Mouse (Mus musculus): ENCODE results near the gene Atl1.

The Atl1 gene

GRCm38 (mm10) chr12:69892371-69893251 lies at the start of gene Atl1, which contains the start of gene Map4k5:
Gene Atl1, plus strand, starts transcription at chr12:69892614.
Gene Map4k5, minus strand, starts transcription at chr12:69893200.
- DNase-seq = peak; percentile 89 to 91

DNA sequence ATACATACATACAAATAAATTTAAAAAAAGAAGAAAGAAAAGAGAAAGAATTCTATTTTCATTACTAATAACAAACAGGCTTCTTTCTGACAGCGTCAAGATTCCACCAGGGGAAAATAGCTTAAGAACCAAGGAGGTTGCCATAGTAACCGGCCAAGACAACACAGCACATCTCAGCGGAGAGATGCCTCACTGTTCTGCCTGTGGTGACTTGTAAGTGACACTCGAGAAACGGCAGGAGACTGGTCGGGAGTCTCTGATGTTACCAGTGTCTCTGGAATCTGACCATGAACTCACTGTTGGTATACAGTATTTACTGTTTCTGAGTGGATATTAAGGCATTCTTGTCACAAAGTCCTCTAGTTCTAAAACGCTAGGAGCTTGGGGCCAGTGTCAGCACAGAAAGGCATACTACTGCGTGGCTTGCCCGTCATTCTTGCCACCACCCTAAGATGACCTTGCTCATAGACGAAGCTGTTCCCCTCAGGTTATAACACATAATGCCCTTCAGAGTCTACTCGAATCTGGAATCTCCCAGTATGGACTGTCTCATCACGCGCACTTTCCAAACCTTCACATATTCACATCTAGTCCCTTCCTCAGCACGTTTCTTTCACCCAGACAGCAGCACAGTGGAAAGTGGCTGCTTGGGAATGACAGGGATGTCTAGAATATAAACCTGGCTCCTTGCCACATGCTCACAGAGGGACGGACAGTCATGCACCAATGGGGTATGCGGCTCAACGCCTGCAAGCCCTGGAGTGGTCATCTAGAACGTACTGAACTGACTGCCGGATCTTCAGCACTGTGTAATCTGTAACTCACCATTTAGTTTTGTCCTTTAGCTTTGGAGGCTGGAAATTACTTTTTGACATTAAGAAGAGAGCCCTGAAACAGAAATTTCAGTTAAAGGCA lies 48.6 kb upstream of the Atl1 start:
- DNase-seq = no peak

DNA sequence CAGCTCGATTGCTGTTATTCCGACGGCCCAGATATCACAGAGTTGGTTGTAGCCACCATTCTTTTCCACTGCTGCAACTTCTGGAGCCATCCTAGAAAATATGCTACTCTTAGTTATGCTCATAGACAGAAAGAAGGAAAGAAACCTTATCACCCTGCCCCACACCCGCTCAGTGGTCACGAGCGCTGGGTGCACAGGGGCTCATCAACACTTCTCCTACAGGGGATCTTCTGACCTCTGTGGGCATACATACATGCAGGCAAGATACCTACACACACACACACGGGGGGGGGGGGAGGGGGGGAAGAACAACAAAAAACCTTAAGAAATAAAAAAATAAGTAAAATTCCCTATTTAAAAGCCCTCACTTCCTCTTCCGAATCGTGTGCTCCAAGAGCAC lies 46.7 kb upstream of the Atl1 start:
- no peak for DNase-seq

- no peak for DNase-seq
Measured at GRCm38 (mm10) chr12:69846499-69846898, 45.9 kb upstream of the Atl1 start.

- DNase-seq = no peak
Measured at GRCm38 (mm10) chr12:69848083-69848878, 44.1 kb upstream of the Atl1 start.

- no peak for DNase-seq
Measured at GRCm38 (mm10) chr12:69852288-69852687, 40.1 kb upstream of the Atl1 start.

- peak; percentile 6 to 7 for DNase-seq
Measured at GRCm38 (mm10) chr12:69853387-69853786, 39.0 kb upstream of the Atl1 start.

- peak; percentile 21 to 25 for DNase-seq
Measured at GRCm38 (mm10) chr12:69853942-69854341, 38.5 kb upstream of the Atl1 start.

DNA sequence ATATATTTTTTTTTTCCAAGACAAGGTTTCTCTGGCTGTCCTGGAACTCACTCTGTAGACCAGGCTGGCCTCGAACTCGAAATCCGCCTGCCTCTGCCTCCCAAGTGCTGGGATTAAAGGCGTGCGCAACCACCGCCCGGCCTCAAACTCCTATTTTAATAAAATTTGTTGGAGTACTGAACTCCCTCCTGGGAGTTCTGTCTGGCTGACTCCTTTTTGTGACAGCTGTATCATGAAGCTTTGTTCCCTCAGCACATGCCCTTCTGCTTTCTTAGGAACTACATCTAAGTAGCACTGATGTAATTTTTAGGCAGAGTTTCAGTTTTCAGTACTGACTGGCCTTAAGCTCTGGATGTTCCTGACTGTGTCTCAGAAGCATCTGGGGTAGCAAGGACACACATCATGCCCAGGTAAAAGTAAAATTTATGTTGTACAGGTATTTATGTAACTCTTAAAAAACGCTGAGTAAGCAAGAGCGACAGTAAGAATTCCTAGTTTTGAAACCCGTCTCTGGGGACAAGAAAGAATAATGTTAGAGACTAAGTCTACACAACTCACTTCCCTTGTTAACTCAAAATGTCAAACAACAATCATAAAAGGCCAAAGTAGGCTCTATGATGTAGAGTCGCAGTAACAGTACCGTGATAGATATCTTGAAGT lies 36.6 kb upstream of the Atl1 start:
- no peak for DNase-seq

DNA sequence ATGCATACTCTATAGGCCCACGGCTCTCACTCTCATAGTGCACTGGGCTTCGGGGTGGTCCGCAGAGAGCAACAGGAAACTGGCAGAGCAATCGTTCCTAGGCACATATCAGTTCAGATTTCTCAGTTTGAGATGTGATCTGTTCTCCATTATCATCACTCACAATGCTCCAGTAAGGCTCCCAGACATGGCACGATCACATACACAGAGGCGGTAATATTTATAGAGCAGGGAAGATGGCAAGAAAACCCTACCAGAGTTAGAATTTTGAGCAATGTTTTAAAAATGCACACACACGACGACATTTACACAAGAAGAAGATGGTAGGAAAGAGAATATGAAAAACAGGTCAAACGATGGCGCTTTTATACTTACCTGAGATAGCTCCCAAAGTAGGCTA lies 36.0 kb upstream of the Atl1 start:
- no peak for DNase-seq

- DNase-seq = no peak
Measured at GRCm38 (mm10) chr12:69857597-69857996, 34.8 kb upstream of the Atl1 start.

DNA sequence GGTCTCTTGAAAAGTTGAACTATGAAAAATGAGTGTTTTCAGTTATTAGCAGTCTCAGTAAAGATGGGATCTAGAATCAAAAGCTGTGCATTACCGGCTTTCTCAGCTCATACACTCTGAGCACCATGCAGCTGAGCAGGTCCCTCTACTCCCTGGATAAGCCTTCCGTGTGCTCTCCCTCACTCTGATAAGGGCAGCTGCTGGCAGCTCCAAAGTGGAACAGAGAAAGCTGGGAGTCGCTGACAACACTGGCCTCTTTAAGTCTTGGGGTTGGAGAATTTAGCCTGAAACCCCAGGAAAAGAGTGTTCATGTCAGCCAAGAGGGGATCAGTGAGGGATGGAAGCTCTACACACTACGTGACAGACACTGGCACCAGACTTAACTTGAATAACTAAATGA lies 33.6 kb upstream of the Atl1 start:
- DNase-seq = no peak

- peak; percentile 73 to 80 for DNase-seq
Measured at GRCm38 (mm10) chr12:69863505-69863904, 28.9 kb upstream of the Atl1 start.

DNA sequence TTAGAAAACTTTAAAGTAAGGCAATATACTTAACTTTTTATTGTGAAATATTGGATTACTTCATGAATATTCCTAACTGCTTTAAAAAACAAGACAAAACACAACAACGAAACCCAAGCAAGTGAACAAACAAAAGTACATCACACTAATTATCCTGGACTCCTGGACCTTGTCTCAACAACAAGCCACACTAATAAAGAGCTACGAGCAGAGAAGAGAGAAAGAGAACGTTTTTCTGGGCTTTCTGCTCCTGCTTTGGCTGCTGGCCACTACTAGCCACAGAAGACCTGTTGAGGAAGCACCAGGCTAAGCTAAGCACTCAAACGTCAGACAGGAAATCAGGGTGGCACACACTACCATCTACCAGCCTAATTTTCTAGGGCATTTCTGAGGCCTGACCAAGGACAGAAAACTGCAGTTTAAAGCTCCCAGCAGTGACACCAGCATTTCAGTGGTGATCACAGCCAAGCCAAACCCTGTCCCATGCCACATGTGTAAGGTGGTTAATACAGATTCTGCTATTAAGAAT lies 28.2 kb upstream of the Atl1 start:
- peak; percentile 33 to 37 for DNase-seq

DNA sequence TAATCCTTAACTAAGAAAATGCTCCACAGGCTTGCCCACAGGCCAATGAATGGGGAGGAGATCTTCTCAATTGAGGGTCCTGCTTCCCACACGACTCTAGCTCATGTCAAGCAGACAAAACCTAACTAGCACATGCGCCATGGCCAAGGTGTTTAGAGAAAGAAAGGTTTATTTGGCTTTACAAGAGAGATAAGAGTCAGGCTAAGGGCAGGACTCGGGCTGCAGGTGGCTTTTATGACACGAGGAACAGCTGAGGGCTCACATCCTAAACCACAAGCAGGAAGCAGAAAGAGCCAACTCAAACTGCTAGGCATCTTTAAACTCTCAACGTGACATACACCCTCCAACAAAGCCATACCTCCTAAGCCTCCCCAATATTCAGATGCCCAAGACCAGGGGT lies 25.1 kb upstream of the Atl1 start:
- peak in 1 of 2 experiments; percentile 19 for DNase-seq

- peak in 1 of 2 experiments; percentile 12 for DNase-seq
Measured at GRCm38 (mm10) chr12:69871632-69872031, 20.8 kb upstream of the Atl1 start.

DNA sequence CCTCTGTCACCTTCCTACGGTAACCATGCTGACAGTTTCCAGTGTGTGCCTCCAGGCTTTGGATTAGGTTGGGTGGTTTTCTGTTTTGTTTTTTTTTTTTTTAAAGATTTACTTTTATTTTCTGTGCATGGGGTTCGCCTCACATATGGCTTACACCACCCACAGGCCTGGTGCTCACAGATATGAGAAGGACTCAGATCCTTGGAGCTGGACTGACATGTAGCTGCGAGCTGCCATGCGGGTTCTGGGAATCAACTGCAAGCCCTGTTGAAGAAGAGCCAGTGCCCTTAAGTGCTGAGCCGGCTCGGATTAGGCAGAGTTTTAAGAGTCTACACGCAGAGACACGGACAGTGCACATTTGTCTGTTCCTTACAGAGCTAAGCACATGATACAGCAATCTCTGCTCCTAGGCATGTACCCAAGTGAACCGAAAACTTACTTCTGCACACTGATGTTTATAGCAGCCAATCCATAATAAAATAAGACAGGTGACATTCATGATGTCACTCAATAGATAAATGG lies 14.5 kb upstream of the Atl1 start:
- DNase-seq = no peak

DNA sequence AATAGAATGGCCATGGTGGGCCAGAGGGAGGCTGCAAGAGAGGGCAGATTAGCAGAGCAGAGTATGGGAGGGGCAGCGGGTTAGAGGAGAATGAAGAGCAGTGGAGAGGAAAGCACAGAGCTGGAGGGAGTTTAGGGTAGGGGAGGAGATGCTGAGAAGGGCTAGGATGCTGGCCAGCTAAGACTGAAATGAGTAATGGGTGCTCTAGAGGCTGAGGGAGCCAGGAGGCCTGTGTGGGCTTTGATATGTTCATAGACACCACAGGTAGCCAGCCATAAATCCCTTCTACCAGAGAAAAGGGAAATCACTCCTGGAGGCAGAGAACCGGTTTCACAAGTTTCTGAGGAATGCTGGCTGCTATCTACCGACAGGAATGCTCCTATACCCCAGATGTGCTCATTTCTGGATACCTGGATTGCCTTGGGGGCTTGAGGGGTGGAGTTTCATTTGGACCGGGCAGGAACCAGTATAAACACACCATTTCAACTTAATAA lies 13.2 kb upstream of the Atl1 start:
- no peak for DNase-seq

DNA sequence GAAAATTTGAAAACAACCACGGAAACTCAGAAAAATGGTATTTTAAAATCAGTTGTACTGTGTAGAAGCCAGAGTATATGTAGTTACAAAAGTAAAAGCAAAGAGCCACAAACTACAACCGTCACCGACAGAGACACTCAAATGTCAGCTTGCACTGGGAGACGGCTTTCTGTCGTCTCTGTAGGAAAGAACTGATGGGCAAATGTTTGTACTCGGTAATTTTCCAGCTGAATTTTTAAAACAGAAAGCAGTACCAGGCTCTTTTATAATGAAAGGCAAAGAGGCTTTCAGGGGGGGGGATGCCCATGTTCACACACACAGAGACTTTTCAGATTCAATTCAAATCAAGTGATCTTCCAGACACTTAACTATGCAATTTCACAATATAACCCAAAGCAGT lies 12.7 kb upstream of the Atl1 start:
- no peak for DNase-seq

DNA sequence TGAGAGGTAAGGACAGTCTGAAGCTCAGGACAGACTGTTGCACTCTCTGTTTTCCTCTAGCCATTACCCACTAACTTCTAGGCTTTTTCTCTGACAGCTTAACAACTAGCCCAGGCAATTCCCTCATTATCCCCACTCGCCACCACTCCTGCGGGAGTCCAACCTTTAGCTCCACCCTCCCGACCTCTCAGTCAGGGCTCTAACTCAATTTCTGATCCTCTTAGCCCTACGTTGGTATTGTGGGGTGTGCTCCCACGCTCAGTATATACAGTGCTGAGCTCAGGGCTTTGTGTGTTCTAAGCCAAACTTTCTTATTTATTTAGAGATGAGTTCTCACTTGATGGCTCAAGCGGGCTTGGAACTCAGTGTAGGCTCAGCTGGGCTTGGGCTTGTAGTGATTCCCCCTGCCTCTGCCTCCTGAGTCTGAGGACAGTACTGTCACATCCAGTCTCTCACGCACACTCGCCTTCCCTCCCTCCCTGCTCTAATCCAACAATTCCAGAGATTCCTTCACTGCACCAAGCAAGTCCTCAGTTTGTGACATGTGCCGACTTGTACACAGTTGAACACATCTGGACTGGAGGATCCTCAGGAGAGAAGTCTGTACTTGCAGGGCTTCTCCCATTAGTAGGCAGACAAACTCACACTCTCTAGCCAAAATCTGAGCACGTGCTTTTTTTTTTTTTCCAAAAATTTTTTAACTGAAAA lies 11.1 kb upstream of the Atl1 start:
- DNase-seq = no peak

DNA sequence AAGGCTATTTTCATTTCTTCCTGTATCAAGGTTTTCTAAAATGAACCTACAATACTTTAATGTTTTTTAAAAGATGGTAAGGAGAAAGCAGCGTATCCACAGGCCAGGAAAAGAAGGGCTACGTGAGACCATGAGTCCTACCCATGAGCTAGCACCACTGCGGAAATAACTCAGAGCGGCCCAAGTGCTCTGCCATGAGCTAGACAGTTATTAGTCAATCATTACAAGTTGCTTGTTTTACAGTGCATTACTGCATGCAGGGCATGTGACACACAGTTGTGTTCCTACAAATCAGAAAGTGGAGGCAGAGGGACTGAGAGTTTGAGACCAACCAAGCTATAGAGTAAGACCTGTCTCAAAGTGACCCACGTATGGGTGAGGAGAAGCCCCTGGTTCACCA lies 8.4 kb upstream of the Atl1 start:
- DNase-seq = no peak

Measured in B cell, adult 2 months (primary cell).